Mouse (Mus musculus) CD4-positive, CD25-positive, alpha-beta regulatory T cell (primary cell): ENCODE measurements around the gene Zfp455. TPM values are rescaled to one million over a fixed set of nuclear protein-coding genes. Genes with fewer than 3 reads are reported as not detected.

Source experiments
- polyA plus RNA-seq: library from polyadenylated mRNA; unstranded; fragments of 100-300 nt; shearing (Covaris generic); gene quantifications from one replicate; pipeline ENCODE4 v1.2.1, GENCODE M21; 2017

The Zfp455 gene
- 4.6 TPM for polyA plus RNA-seq

DNA sequence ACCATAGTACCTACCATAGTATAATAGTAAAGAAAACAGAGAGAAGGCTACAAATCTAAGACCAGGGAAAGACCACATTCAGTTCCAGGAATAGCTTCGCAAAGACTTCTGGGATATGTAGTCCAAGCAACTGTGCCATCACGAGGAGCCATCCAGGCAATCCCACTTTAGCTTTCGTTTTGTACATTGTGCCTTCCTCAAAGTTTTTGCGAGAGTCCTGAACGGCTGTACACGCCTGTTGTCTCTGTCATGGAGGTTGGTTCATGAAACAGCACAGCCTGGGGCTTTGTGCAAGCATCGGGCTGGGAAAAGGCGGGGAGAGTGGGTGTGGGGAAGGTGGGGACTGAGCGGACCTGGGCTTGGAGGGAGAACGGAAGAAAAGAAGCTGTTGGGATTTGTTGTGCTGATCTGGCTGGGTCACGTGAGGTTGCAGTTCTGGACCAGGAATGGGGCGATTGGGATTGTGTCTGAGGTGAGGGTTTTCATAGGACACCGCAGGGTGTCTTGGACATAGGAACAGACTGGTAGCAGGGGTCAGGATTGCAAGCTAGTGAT is at the start of gene Zfp455:
Zfp455 (plus strand) TSS at position 167 of the 555 bp plus-strand sequence.

DNA sequence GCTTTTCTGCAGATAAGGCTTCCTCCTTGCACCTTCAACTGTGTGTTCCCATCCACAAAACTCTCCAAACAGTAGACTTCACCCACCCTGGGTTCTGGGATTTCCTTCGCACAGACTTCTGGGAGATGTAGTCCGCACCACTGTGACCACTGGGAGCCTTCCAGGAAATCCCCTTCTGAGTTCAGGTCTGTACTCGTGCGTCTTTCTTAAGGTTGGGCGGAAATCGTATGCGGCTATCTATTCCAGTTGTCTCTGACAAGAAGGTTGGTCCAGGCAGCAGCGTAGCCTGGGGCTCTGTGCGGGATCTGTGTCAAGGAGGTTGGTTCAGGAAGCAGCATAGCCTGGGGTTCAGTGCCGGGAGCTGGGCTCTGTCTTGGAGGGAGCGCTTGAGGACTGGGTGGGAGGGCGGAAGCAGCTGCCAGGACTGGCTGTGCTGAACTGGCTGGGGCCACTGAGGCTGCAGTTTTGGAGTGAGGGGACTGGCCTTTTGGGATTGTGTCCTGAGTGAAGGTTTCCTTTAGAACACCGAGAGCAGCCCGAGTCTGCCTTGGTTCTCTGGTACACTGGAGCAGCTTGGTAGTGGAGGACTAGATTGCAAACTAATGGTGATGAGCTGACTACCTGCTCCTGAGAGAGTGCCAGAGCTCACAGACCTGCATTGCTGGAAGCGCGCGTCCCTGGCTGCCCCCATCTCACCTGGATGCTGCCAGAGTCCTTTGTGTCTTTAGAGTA is 21.1 kb upstream of the Zfp455 start, which contains the start of gene Rsl1:
Rsl1 (plus strand) TSS at position 192 of the 732 bp plus-strand sequence.

Other genes with a start within 250 kb of the Zfp455 start
- gene Zfp712, start 133.3 kb upstream of the Zfp455 start, polyA plus RNA-seq = 7.3 TPM
- gene Zfp708, start 96.5 kb upstream of the Zfp455 start, polyA plus RNA-seq = 6.4 TPM
- 3.1 TPM for gene Gm28557, start 85.9 kb upstream of the Zfp455 start, polyA plus RNA-seq
- 0.22 TPM for gene Rslcan18, start 78.2 kb upstream of the Zfp455 start, polyA plus RNA-seq
- 4.0 TPM for gene Zfp759, start 72.8 kb upstream of the Zfp455 start, polyA plus RNA-seq
- 15.3 TPM for gene Rsl1, start 21.3 kb upstream of the Zfp455 start, polyA plus RNA-seq
- gene Zfp458, start 84.0 kb downstream of the Zfp455 start, polyA plus RNA-seq = 2.3 TPM
- 0.77 TPM for gene Zfp457, start 112.0 kb downstream of the Zfp455 start, polyA plus RNA-seq
- 7.8 TPM for gene Zfp595, start 138.1 kb downstream of the Zfp455 start, polyA plus RNA-seq
- 0.78 TPM for gene Gm28044, start 166.0 kb downstream of the Zfp455 start, polyA plus RNA-seq
- 3.3 TPM for gene Zfp953, start 166.1 kb downstream of the Zfp455 start, polyA plus RNA-seq
- gene Gm28041, start 181.2 kb downstream of the Zfp455 start, polyA plus RNA-seq = 1.2 TPM
- 6.9 TPM for gene Zfp456, start 181.3 kb downstream of the Zfp455 start, polyA plus RNA-seq
- 21.4 TPM for gene Zfp429, start 205.3 kb downstream of the Zfp455 start, polyA plus RNA-seq
- 4.0 TPM for gene Zfp459, start 226.9 kb downstream of the Zfp455 start, polyA plus RNA-seq